Mouse (Mus musculus) heart, embryonic 16.5 days (tissue): ENCODE measurements around the gene Zbtb16. TPM values are rescaled to one million over a fixed set of nuclear protein-coding genes. Genes with fewer than 3 reads are reported as not detected.

Experiments
- ATAC-seq: fragments of 200-750 bp; cut with Nextera tagmentation; replicated peaks from 2 replicates; pipeline ENCODE4 v1.8.0; 2017; ENCODE audit warnings: moderate number of reproducible peaks; ENCODE audit not compliant: insufficient read depth, low FRiP score; ENCODE audit errors: extremely low read depth
- H3K27ac ChIP-seq: fragments of 300-500 bp; sonication (generic); 2 replicates; pipeline ENCODE4 v1.5.1; 2014; ENCODE audit warnings: mild to moderate bottlenecking, low read length, control low read depth, moderate library complexity
- H3K27me3 ChIP-seq: fragments of 300-500 bp; sonication (generic); 2 replicates; pipeline ENCODE4 v1.6.1; 2014; ENCODE audit warnings: low read length, mixed read lengths; ENCODE audit not compliant: control insufficient read depth, insufficient read depth
- H3K36me3 ChIP-seq: fragments of 300-500 bp; sonication (generic); 2 replicates; pipeline ENCODE4 v1.6.1; 2014; ENCODE audit not compliant: control insufficient read depth, insufficient read depth
- H3K4me1 ChIP-seq: fragments of 300-500 bp; sonication (generic); 2 replicates; pipeline ENCODE4 v1.6.1; 2014; ENCODE audit warnings: low read length, mixed read lengths; ENCODE audit not compliant: control insufficient read depth, insufficient read depth
- H3K4me2 ChIP-seq: fragments of 300-500 bp; sonication (generic); 2 replicates; pipeline ENCODE4 v1.6.1; 2014; ENCODE audit warnings: low read depth, mild to moderate bottlenecking, control low read depth, low read length
- H3K4me3 ChIP-seq: fragments of 300-500 bp; sonication (generic); 2 replicates; pipeline ENCODE4 v1.5.1; 2014; ENCODE audit warnings: mild to moderate bottlenecking, control low read depth, low read length
- H3K9ac ChIP-seq: fragments of 300-500 bp; sonication (generic); 2 replicates; pipeline ENCODE4 v1.6.1; 2014; ENCODE audit warnings: low read length, control low read depth
- H3K9me3 ChIP-seq: fragments of 300-500 bp; sonication (generic); replicated peaks from 2 replicates; pipeline ENCODE4 v1.6.1; 2016; ENCODE audit warnings: low read length; ENCODE audit not compliant: control insufficient read depth
- WGBS: fragments of 180-500 bp; shearing (Covaris S2); extraction: QIAGEN DNeasy Blood & Tissue Kit; methylation state at CpG from one replicate; pipeline ENCODE4 v1.1.7; 2014; 5-methylcytosine and 5-hydroxymethylcytosine counted together
- polyA plus RNA-seq: library from polyadenylated mRNA; unstranded; fragments of >200 nt; fragmentation: Nextera tagmentation; extraction: Ambion mirVana; gene quantifications from 2 replicates; pipeline ENCODE4 v1.2.1, GENCODE M21; 2015

Gene Zbtb16
- polyA plus RNA-seq, 1 experiment from 2014 or later, result 10.4 TPM

DNA sequence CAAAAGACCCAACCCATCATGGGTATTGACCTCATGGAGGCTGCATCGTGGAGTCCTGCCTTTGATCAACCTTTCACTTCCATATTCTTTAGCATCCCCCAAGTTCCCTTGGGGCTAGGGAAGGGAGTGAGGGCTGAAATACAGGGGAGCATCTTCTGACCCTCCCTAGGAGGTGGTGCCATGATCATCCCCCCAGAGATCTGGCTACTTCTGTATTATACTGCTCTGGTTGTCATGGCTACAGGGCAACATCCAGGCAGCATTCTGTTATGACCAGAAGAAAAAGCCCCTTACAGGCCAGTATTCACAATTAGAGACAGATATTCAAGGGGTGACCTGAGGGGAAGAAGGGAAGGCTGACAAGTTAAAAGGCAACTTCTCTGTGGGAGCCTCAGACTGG lies 216.8 kb downstream of the Zbtb16 start:
- H3K4me1 ChIP-seq, result peaks cover 13% of the 10 kb centered on the region
- no peak overlapping the region for H3K27ac ChIP-seq
- H3K36me3 ChIP-seq, result no peaks in the 10 kb centered on the region
- H3K9ac ChIP-seq, result no peak overlapping the region
- 59% methylated on average over 1 of the region's 1 CpGs for WGBS
- H3K4me2 ChIP-seq, result no peak overlapping the region
- 0 out of 2 replicates have a peak, but pooled peaks cover 2% of the 10 kb centered on the region for H3K9me3 ChIP-seq
- peaks cover 5% of the 10 kb centered on the region for H3K27me3 ChIP-seq
- H3K4me3 ChIP-seq, result no peak overlapping the region
- no peak for ATAC-seq

DNA sequence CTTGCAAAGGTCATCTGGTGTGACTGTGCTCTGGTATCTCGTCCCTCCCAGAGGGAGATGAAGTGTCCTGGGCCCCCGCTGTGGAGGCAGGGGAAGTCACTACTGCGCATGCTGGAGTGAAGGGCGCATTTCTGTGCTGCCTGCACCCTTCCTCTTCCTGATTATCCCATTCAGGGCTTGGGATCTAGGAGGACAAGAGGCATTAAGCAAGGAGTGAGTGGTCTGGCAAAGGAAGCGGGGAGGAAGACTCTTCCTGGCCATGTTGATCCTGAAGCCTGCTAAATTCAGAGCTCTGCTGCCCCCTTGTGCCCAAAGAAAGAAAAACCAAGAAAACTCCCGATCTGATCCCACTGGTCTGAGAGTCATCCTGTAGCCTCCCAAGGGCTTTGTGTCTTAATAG lies 217.4 kb downstream of the Zbtb16 start:
- peak overlapping the region; percentile 65 for H3K4me2 ChIP-seq
- H3K9me3 ChIP-seq, result 0 out of 2 replicates have a peak, but pooled peaks cover 2% of the 10 kb centered on the region
- no peaks in the 10 kb centered on the region for H3K36me3 ChIP-seq
- H3K4me3 ChIP-seq, result peak overlapping the region; percentile 33
- H3K9ac ChIP-seq, result peak overlapping the region; percentile 58; the same call in 1 of the 2 replicates
- WGBS, result 23% methylated on average over 6 of the region's 6 CpGs
- peaks cover 13% of the 10 kb centered on the region for H3K4me1 ChIP-seq
- ATAC-seq, result peak; percentile 70
- peak overlapping the region; percentile 58 for H3K27ac ChIP-seq
- H3K27me3 ChIP-seq, result peaks cover 5% of the 10 kb centered on the region

DNA sequence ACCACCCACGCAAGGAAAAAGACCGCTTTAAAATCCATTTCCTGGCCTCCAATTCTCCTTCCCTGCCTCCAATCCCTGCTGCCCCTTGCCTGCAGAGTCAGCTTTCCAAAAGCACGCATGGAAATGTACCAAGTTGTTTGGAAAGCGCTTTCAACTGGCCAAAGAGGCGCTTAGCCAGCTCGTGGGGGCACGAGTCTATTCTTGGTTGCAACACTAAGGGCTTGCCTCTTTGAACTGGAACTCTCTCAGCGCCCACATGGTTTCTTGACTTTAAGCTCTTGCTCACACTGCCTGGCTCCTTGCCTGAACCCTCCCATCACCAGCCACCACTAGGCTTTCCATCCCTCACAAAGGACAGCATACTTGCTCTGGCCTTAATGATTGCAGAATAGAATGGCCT lies 217.9 kb downstream of the Zbtb16 start:
- Histone ChIP-seq H3K4me3 (peak overlapping the region; percentile 33), H3K4me2 (peak overlapping the region; percentile 65), H3K36me3 (no peaks in the 10 kb centered on the region), H3K9me3 (0 out of 2 replicates have a peak, but pooled peaks cover 2% of the 10 kb centered on the region), H3K4me1 (peaks cover 13% of the 10 kb centered on the region), H3K27me3 (peaks cover 5% of the 10 kb centered on the region), H3K9ac (0 out of 2 replicates have a peak overlapping the region, but pooled peaks have one; percentile 58), H3K27ac (peak overlapping the region; percentile 58)
- peak; percentile 55; the same call in 1 of the 2 replicates for ATAC-seq
- WGBS, result 41% methylated on average over 8 of the region's 8 CpGs

DNA sequence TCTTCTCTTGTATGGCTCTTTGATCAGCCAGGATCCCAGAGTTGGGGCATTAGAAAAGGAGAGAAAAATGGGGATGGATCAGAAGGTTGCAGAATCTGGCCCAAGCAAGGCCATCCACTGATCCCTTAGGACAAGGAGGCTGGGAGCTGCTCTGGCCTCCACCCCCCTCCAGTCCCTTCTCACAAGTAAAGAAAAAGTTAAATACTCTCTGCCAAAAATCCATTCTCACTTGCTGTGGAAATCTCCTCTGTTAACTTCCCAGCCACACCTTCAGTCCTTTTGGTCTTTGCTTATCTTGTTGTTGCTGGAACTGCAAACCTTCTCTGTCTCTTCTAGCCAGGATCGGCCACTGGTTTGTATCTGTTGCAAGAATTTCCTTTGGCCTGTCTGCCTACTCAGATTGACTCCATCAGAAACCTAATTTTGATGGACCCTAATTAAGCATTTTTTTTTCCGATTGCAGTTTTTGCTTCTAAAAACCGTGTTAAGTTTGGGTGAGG lies 218.5 kb downstream of the Zbtb16 start:
- Histone ChIP-seq H3K4me1 (peaks cover 13% of the 10 kb centered on the region), H3K4me3 (no peak overlapping the region), H3K9ac (no peak overlapping the region), H3K27me3 (peaks cover 5% of the 10 kb centered on the region), H3K9me3 (no peaks in the 10 kb centered on the region), H3K4me2 (no peak overlapping the region), H3K27ac (no peak overlapping the region), H3K36me3 (no peaks in the 10 kb centered on the region)
- no peak for ATAC-seq
- WGBS, result 60% methylated on average over 3 of the region's 3 CpGs

DNA sequence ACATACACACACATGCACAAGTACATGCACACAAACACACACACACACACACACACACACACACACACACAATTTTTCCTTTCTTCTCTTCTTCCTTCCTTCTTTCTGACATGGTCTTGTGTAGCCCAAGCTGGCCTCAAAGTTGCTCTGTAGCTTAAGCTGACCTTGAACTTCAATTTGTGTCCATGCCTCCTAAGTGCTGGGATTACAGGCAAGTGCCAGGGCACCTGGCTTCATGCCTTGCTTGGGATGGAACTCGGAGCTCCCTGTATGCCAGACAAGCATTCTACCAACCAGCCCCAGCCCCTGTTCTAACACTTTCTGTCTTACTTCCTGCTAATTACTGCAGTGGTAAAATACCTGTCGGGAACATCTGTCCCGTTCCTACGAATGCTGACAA lies 222.8 kb downstream of the Zbtb16 start:
- Histone ChIP-seq H3K27me3 (no peaks in the 10 kb centered on the region), H3K4me1 (peaks cover 10% of the 10 kb centered on the region), H3K27ac (no peak overlapping the region), H3K9me3 (no peaks in the 10 kb centered on the region), H3K4me3 (no peak overlapping the region), H3K9ac (no peak overlapping the region), H3K4me2 (no peak overlapping the region), H3K36me3 (no peaks in the 10 kb centered on the region)
- WGBS, result 83% methylated on average over 4 of the region's 4 CpGs
- ATAC-seq, result no peak

DNA sequence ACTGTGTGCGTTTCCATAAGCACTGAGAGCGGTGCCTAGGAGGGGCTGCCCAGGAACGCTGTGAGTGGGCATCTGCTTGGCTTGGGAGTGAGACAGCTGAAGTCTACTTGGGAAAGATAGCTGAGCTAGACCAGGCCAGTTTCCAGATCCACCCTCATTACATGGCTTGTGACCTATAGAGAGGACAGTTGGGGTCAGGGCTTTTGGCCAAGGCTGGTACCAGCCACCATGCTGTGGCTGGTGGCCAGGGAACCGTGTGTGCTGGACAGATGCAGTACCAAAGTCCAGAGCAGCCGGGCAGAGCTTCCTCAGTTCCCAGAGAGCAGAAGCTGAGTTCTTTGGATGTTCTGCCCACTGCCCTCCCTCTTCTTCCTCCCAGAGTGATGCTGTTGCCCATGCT lies 223.5 kb downstream of the Zbtb16 start:
- Histone ChIP-seq H3K36me3 (no peaks in the 10 kb centered on the region), H3K4me2 (no peak overlapping the region), H3K9me3 (no peaks in the 10 kb centered on the region), H3K4me1 (peaks cover 3% of the 10 kb centered on the region; the same call in 1 of the 2 replicates), H3K27me3 (no peaks in the 10 kb centered on the region), H3K27ac (no peak overlapping the region), H3K4me3 (no peak overlapping the region), H3K9ac (no peak overlapping the region)
- 73% methylated on average over 5 of the region's 5 CpGs for WGBS
- no peak for ATAC-seq

DNA sequence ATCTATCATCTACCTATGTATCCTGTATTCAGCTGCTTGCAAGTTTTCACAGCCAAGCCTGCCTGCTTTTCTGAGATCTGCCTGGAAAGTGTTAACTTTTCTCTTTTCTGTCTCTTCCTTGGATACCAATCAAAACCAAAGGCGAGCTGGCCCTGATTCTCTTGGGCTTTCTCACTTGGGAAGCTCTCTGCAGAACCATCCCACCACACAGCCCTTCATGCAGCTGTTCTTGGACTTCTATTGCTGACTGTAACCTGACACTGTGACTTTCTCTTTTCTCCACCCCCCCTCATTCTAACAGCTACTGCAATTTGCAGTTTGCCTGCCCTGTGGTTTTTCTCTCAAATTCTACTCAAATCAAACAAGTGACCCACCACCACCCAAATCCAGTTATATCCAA lies 225.0 kb downstream of the Zbtb16 start:
- no peaks in the 10 kb centered on the region for H3K27me3 ChIP-seq
- H3K9me3 ChIP-seq, result no peaks in the 10 kb centered on the region
- no peak overlapping the region for H3K27ac ChIP-seq
- no peak overlapping the region for H3K4me3 ChIP-seq
- WGBS, result 15% methylated on average over 1 of the region's 1 CpGs
- no peaks in the 10 kb centered on the region for H3K36me3 ChIP-seq
- ATAC-seq, result no peak
- no peak overlapping the region for H3K4me2 ChIP-seq
- no peaks in the 10 kb centered on the region for H3K4me1 ChIP-seq
- H3K9ac ChIP-seq, result no peak overlapping the region

DNA sequence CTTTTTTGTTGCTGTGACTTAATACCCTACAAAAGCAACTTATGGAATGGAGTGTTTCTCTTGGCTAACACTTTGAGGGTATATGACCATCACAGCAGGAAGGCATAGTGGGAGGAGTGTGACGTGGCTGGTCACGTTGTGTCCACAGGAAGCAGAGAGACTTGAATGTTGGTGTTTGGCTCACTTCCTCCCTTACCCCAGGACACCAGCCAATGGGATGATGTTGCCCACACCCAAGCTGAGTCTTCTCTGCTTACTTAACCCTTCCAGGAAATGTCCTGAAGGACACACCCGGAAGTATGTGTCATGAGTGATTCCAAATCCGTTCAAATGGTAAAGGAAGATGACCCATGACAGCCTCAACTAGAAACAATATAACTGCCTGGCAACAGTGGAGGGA lies 226.3 kb downstream of the Zbtb16 start:
- no peak for ATAC-seq
- Histone ChIP-seq H3K36me3 (no peaks in the 10 kb centered on the region), H3K9me3 (no peaks in the 10 kb centered on the region), H3K9ac (no peak overlapping the region), H3K4me2 (no peak overlapping the region), H3K4me1 (no peaks in the 10 kb centered on the region), H3K27me3 (no peaks in the 10 kb centered on the region), H3K27ac (no peak overlapping the region), H3K4me3 (no peak overlapping the region)
- WGBS, result 61% methylated on average over 4 of the region's 4 CpGs

DNA sequence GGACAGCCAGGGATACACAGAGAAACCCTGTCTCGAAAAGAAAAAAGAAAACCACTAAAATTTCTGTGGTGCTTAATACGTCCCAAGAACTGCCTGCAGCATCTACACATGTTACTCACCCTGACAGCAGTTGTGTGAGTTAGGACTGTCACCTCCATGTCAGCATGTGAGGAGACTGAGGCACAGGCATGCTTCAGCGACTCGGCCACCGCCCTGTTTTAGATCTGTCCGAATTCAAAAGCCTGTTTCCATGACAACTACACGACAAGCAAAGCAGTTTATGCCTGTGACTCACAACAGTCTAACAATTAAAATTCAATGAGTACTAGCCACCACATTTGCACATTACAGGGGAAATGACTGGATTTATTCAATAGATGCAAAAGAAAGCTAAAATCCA lies 228.6 kb downstream of the Zbtb16 start:
- Histone ChIP-seq H3K9ac (no peak overlapping the region), H3K27me3 (no peaks in the 10 kb centered on the region), H3K4me2 (no peak overlapping the region), H3K9me3 (no peaks in the 10 kb centered on the region), H3K4me1 (no peaks in the 10 kb centered on the region), H3K36me3 (no peaks in the 10 kb centered on the region), H3K4me3 (no peak overlapping the region), H3K27ac (no peak overlapping the region)
- 76% methylated on average over 7 of the region's 7 CpGs for WGBS
- no peak for ATAC-seq
